Mouse (Mus musculus) forebrain, postnatal 0 days (tissue): ENCODE data around the gene Armc8. TPM values are rescaled to one million over a fixed set of nuclear protein-coding genes. Genes with fewer than 3 reads are reported as not detected.
A peak's percentile ranks its signal among the peaks of the same experiment; 100 is the strongest.

Experiments
- ATAC-seq: fragments of 200-750 bp; cut with Nextera tagmentation; 2 replicates; pipeline ENCODE4 v1.8.0; 2017; ENCODE audit warnings: mild to moderate bottlenecking, moderate library complexity
- DNase-seq: peaks from one replicate; pipeline ENCODE4 v3.0.0-alpha.2; 2015
- H3K27ac ChIP-seq: fragments of 300-500 bp; sonication (generic); 2 replicates; pipeline ENCODE4 v1.5.1; 2014; ENCODE audit warnings: low read depth, mild to moderate bottlenecking, antibody characterized with exemption, low read length, moderate library complexity, mixed read lengths
- H3K27me3 ChIP-seq: fragments of 300-500 bp; sonication (generic); 2 replicates; pipeline ENCODE4 v1.6.1; 2014; ENCODE audit warnings: mild to moderate bottlenecking, low read length, mixed read lengths; ENCODE audit not compliant: insufficient read depth
- H3K36me3 ChIP-seq: fragments of 300-500 bp; sonication (generic); 2 replicates; pipeline ENCODE4 v1.6.1; 2014; ENCODE audit warnings: mild to moderate bottlenecking, moderate library complexity; ENCODE audit not compliant: insufficient read depth
- H3K4me1 ChIP-seq: fragments of 300-500 bp; sonication (generic); 2 replicates; pipeline ENCODE4 v1.6.1; 2014; ENCODE audit warnings: antibody characterized with exemption; ENCODE audit not compliant: insufficient read depth
- H3K4me2 ChIP-seq: fragments of 300-500 bp; sonication (generic); 2 replicates; pipeline ENCODE4 v1.6.1; 2014; ENCODE audit warnings: low read depth, mild to moderate bottlenecking, moderate library complexity
- H3K4me3 ChIP-seq: fragments of 300-500 bp; sonication (generic); 2 replicates; pipeline ENCODE4 v1.5.1; 2014; ENCODE audit warnings: low read depth, low read length, mixed read lengths
- H3K9ac ChIP-seq: fragments of 300-500 bp; sonication (generic); 2 replicates; pipeline ENCODE4 v1.6.1; 2014; ENCODE audit warnings: mild to moderate bottlenecking
- H3K9me3 ChIP-seq: fragments of 300-500 bp; sonication (generic); 2 replicates; pipeline ENCODE4 v1.6.1; 2016; ENCODE audit warnings: low read length
- CTCF ChIP-seq: sonication (generic); IDR thresholded peaks from 2 replicates; pipeline ENCODE4 v1.5.1; 2016; ENCODE audit warnings: antibody characterized with exemption, control low read depth, low read depth
- WGBS: fragments of 180-500 bp; shearing (Covaris S2); extraction: QIAGEN DNeasy Blood & Tissue Kit; methylation state at CpG from one replicate; pipeline ENCODE4 v1.1.7; 2014; 5-methylcytosine and 5-hydroxymethylcytosine counted together
- polyA plus RNA-seq: library from polyadenylated mRNA; unstranded; fragments of >200 nt; fragmentation: Nextera tagmentation; extraction: Ambion mirVana; gene quantifications from 2 replicates; pipeline ENCODE4 v1.2.1, GENCODE M21; 2015
- total RNA-seq: library from RNA; depleted of rRNA; stranded (reverse); fragments of >200 nt; gene quantifications from 2 replicates; pipeline ENCODE4 v1.2.3, GENCODE M21; 2014

Gene Armc8
- total and polyA plus RNA-seq, 2 experiments from 2014 or later, result 70.6 to 96.3 TPM

GRCm38 (mm10) chr9:99437031-99437764 is 131.5 kb downstream of the Armc8 start, which contains the start of gene Mras:
Mras (minus strand) TSS chr9:99437381.
- H3K9ac ChIP-seq, result peak within 1 kb of the TSS; percentile 95
- no peaks in the 10 kb centered on the region for H3K27me3 ChIP-seq
- H3K4me1 ChIP-seq, result peaks cover 12% of the 10 kb centered on the region
- peak within 1 kb of the TSS; percentile 79 for H3K4me3 ChIP-seq
- no peak for TF ChIP-seq CTCF
- peak within 1 kb of the TSS; percentile 88 for H3K27ac ChIP-seq
- ATAC-seq (peak; percentile 32; the same call in 1 of the 2 replicates), DNase-seq (peak; percentile 43)
- no peaks in the 10 kb centered on the region for H3K36me3 ChIP-seq
- H3K9me3 ChIP-seq, result no peaks in the 10 kb centered on the region
- peak within 1 kb of the TSS; percentile 86 for H3K4me2 ChIP-seq
- WGBS, result 15% methylated on average over 27 of the region's 27 CpGs

- no peaks in the 10 kb centered on the region for H3K27me3 ChIP-seq
- no peaks in the 10 kb centered on the region for H3K36me3 ChIP-seq
- H3K9me3 ChIP-seq, result no peaks in the 10 kb centered on the region
- H3K27ac ChIP-seq, result peak overlapping the region; percentile 88
- peak overlapping the region; percentile 79 for H3K4me3 ChIP-seq
- under 1% methylated on average over 78 of the region's 86 CpGs for WGBS
- DNase-seq (peak; percentile 81), ATAC-seq (peak; percentile 84)
- no peak for TF ChIP-seq CTCF
- H3K4me2 ChIP-seq, result peak overlapping the region; percentile 86
- H3K4me1 ChIP-seq, result peaks cover 12% of the 10 kb centered on the region
- peak overlapping the region; percentile 95 for H3K9ac ChIP-seq
These were observed 132.3 kb downstream of the Armc8 start for GRCm38 (mm10) chr9:99436182-99437030.

GRCm38 (mm10) chr9:99435619-99436181 is 133.0 kb downstream of the Armc8 start:
- no peak for TF ChIP-seq CTCF
- ATAC-seq, result peak; percentile 34
- Histone ChIP-seq H3K4me1 (peaks cover 12% of the 10 kb centered on the region), H3K27me3 (no peaks in the 10 kb centered on the region), H3K36me3 (no peaks in the 10 kb centered on the region), H3K9me3 (no peaks in the 10 kb centered on the region), H3K9ac (peak overlapping the region; percentile 95), H3K4me3 (peak overlapping the region; percentile 79), H3K27ac (peak overlapping the region; percentile 88), H3K4me2 (peak overlapping the region; percentile 86)
- DNase-seq, result peak; percentile 68
- 7% methylated on average over 16 of the region's 16 CpGs for WGBS

GRCm38 (mm10) chr9:99434892-99435618 is 133.6 kb downstream of the Armc8 start:
- H3K9me3 ChIP-seq, result no peaks in the 10 kb centered on the region
- peak overlapping the region; percentile 88 for H3K27ac ChIP-seq
- peak overlapping the region; percentile 79 for H3K4me3 ChIP-seq
- H3K27me3 ChIP-seq, result no peaks in the 10 kb centered on the region
- TF ChIP-seq CTCF, result no peak
- peak; percentile 67 for DNase-seq
- peaks cover 12% of the 10 kb centered on the region for H3K4me1 ChIP-seq
- WGBS, result 21% methylated on average over 14 of the region's 14 CpGs
- peak; percentile 21 for ATAC-seq
- no peaks in the 10 kb centered on the region for H3K36me3 ChIP-seq
- peak overlapping the region; percentile 95 for H3K9ac ChIP-seq
- peak overlapping the region; percentile 86 for H3K4me2 ChIP-seq

GRCm38 (mm10) chr9:99432478-99432877 is 136.2 kb downstream of the Armc8 start:
- H3K4me3 ChIP-seq, result no peak overlapping the region
- no peaks in the 10 kb centered on the region for H3K36me3 ChIP-seq
- no peaks in the 10 kb centered on the region for H3K9me3 ChIP-seq
- H3K27me3 ChIP-seq, result no peaks in the 10 kb centered on the region
- H3K27ac ChIP-seq, result no peak overlapping the region
- DNase-seq (no peak), ATAC-seq (no peak)
- no peak for TF ChIP-seq CTCF
- no peak overlapping the region for H3K9ac ChIP-seq
- peaks cover 12% of the 10 kb centered on the region for H3K4me1 ChIP-seq
- no peak overlapping the region for H3K4me2 ChIP-seq
- WGBS, result 87% methylated on average over 4 of the region's 4 CpGs

GRCm38 (mm10) chr9:99431963-99432362 is 136.7 kb downstream of the Armc8 start:
- ATAC-seq, result no peak

More at GRCm38 (mm10) chr9:99431963-99432362, 136.7 kb downstream of the Armc8 start:
- Histone ChIP-seq H3K4me1 (peaks cover 12% of the 10 kb centered on the region), H3K9me3 (no peaks in the 10 kb centered on the region), H3K4me2 (no peak overlapping the region), H3K27me3 (no peaks in the 10 kb centered on the region), H3K4me3 (no peak overlapping the region), H3K36me3 (no peaks in the 10 kb centered on the region), H3K9ac (no peak overlapping the region), H3K27ac (no peak overlapping the region)
- TF ChIP-seq CTCF, result no peak
- DNase-seq, result no peak
- WGBS, result 69% methylated on average over 6 of the region's 6 CpGs
